Mouse (Mus musculus): ENCODE data around the gene Depdc5.
"Not testable (repeated sequence)": the region's sequence is repeated elsewhere in the genome, so short reads cannot be mapped to it uniquely, and the experiment has no call there.

Depdc5 gene

GRCm38 (mm10) chr5:32914071-32914470 is 50.6 kb downstream of the Depdc5 start:
- DNase-seq (ENCODE audit: low spot score in 2 of 2): no peak

DNA sequence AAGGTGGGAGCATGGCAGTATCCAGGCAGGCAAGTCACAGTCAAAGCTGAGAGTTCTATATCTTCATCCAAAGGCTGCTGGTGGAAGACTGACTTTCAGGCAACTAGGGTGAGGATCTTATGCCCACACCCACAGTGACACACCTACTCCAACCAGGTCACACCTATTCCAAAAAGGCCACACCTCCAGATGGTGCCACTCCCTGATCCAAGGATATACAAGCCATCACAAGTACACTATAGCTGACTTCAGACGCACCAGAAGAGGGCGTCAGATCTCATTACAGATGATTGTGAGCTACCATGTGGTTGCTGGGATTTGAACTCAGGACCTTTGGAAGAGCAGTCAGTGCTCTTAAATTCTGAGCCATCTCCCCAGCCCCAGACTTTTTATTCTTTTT is 55.8 kb downstream of the Depdc5 start:
- DNase-seq (ENCODE audit: low spot score in 2 of 2): not testable (repeated sequence)

GRCm38 (mm10) chr5:32922906-32923305 is 59.4 kb downstream of the Depdc5 start:
- no peak for DNase-seq (ENCODE audit: low spot score in 2 of 2)

DNA sequence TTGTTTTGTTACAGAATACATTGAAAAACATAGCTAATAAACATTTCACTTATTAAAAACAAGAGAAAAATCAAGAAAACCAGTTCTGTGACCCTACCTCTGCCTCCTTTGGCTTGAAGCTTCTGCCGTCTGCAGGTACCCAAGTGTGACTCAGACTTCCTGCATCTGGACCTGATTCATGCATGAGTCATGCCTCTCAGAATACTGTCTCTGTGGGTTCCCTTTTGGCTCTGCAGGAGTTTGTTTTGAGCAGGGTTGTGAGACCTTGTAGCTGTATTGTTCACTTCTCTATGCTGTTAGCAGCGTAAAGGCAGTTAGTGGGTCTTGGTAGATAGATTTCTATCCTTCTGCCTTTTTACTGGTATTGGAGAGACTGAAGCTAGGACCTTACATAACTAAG is 67.3 kb downstream of the Depdc5 start:
- no peak for DNase-seq (ENCODE audit: low spot score in 2 of 2)

DNA sequence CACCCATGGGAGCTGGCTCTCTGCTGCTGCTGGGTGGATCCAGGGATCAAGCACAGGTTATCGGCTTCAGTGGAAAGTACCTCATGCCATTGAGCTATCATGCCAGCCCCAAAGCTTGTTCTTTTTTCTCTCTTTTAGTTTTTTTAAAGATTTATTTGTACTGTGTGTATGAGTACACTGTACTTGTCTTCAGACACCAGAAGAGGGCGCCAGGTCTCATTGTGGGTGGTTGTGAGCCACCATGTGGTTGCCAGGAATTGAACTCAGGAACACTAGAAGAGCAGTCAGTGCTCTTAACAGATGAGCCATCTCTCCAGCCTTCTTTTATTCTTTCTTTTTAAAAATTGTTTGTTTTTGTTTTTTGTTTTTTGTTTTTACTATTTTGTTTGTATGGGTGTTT is 71.2 kb downstream of the Depdc5 start:
- no peak for DNase-seq (ENCODE audit: low spot score in 2 of 2)

GRCm38 (mm10) chr5:32940586-32940985 is 77.1 kb downstream of the Depdc5 start:
- no peak for DNase-seq (ENCODE audit: low spot score in 2 of 2)

- no peak for DNase-seq (ENCODE audit: low spot score in 2 of 2)
Observed at GRCm38 (mm10) chr5:32941209-32941924, 77.9 kb downstream of the Depdc5 start.

GRCm38 (mm10) chr5:32950077-32950476 is 86.6 kb downstream of the Depdc5 start:
- no peak for DNase-seq (ENCODE audit: low spot score in 2 of 2)

DNA sequence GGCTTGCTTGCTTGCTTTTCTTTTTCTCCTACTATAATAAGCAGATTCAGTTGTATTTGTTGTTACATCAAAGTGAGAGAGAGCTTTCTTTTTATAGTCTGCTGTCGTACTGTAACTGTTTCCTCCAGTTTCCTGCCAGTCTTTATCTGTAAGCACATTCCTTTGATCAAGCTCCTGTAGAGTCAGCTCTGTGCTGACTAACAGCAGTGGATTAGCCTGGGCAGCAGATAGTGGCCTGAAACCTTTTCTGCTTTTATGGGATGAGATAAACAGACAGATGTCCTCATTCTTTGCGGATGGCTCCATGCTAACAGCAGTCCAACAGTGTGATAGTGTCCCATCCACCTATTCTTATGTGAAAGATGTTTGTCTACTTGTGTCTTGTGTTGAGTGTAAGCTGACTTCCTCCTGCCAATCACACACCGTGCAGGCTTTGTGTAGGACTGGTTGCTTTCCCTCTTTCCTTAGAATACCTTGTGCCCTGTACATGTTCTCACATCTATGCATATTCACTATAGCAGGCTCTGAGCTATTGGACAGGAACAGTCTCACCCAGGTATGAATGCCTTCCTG is 87.3 kb downstream of the Depdc5 start:
- DNase-seq (ENCODE audit: low spot score in 2 of 2): no peak

- DNase-seq (ENCODE audit: low spot score in 2 of 2): no peak
Observed at GRCm38 (mm10) chr5:32955716-32956115, 92.2 kb downstream of the Depdc5 start.

GRCm38 (mm10) chr5:32961616-32962015 is 98.1 kb downstream of the Depdc5 start:
- DNase-seq (ENCODE audit: low spot score in 2 of 2): no peak

- no peak for DNase-seq (ENCODE audit: low spot score in 2 of 2)
Observed at GRCm38 (mm10) chr5:32962581-32962980, 99.1 kb downstream of the Depdc5 start.

DNA sequence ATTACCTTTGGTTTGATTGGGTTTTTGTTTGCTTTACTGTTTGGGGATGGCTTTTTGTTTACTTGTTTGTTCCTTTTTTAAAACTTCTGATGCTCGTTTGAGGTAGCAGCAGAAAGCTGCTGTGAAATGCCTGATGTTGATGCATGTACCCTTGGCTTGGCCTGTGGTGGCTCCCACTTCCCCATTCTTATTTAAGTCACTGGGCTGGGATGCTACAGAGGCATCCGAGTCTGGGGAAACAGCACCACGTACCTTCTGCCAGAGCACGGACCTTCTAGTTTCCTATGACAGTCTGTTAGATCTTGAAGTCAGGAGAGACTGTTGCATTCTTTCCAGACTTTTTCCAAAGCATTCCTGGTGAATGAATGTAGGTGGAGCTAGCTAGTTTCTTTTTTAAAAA is 113.0 kb downstream of the Depdc5 start:
- DNase-seq (ENCODE audit: low spot score in 2 of 2): no peak

DNA sequence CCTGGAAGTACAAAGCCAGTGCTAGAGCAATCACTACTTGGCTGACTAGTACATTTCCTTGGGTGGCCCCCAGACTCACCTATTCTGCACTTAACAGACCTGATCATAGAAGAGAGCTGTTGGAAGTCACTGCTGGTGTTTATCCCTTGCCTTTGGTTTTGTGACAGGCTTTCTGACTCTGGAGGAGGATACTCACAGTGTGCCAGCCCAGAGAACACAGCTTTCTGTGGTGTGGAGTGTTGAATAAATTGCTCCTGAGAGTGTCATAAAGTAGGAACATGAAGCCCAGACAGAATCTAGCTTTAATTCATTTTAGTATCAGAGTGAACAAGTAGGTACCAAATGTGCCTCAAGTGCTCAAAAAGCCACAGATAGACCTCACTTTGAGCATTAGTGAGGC is 113.7 kb downstream of the Depdc5 start:
- DNase-seq (ENCODE audit: low spot score in 2 of 2): no peak

DNA sequence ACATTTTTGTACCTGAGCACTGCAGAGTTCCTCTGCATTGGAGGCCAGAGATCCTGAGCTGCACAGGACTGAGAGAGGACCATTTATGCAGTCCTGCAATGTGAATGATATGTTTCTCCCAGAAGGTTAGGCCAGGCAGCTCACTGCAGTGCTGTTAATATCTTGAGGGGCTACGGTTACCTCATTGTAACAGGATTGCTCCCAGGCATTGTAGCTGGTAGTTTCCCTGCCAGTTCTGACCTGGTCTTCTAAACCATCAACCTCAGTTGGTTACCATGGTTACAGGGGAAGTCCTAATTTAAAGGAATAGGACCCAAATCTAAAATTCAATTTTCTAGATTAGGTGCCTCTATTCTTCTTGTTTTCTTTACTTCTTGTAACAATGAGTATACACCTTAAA is 121.9 kb downstream of the Depdc5 start:
- DNase-seq (ENCODE audit: low spot score in 2 of 2): no peak

GRCm38 (mm10) chr5:32987873-32988272 is 124.4 kb downstream of the Depdc5 start:
- DNase-seq (ENCODE audit: low spot score in 2 of 2): no peak

- DNase-seq (ENCODE audit: low spot score in 2 of 2): no peak
Observed at GRCm38 (mm10) chr5:32989959-32990640, 126.6 kb downstream of the Depdc5 start.

DNA sequence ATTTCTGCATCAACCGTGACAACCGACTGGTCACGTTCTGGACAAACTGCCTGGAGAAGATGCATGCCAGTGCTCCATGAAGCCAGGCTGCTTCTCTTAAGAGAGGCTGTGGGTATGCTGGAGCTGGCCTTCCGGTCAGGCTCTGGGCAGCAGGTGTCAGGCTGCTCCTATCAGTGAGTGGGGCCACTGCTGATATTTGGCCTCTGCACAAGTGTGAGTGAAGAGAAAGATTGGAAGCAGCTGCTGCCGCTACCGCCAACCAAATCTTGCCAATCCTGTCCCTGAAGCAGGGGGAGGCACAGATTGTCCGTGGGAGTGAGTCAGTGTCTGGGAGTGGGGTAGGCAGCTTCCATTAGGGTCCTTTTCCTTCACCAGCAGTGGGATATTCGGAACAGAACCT is 127.7 kb downstream of the Depdc5 start:
- DNase-seq (ENCODE audit: low spot score in 2 of 2): peak in 1 of 2 experiments; percentile 37

DNA sequence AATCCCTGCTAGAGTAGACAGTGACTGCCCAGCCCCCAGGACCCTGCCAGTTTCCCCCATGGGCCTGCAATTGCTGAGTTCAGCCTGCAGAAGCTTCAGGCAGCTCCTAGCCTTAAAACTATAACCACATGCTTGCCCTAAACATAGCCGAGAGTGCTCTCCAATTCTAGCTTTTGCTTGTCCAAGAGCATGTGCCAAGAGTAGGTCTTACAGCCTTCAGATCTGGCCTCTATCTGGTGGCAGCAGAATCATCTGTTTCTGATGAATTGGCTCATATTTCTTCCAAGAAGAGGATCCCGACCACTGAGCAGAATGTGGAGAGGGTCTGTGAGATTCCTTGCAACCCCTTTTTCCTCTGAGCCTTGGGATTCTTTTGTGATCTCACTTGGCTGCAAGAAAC is 131.0 kb downstream of the Depdc5 start:
- peak in 1 of 2 experiments; percentile 17 for DNase-seq (ENCODE audit: low spot score in 2 of 2)

DNA sequence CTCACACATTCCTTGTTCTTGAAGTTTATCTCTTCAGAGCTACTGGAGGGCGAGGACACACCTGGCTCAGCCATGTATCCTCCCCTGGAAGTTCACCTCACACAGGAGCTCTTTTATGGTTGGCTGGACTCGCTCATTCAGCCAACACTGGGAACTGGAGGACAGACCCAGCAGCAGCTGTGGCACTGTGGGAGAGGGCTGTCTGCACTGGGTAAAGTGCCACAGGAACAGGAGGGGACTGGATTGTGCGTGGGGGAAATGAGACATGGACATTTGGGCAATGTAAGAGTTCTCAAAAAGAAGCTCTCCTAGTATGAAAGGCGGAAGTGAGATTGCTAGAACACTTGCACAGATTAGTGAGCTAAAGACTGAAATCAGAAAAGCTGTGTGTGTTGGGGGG is 132.3 kb downstream of the Depdc5 start:
- no peak for DNase-seq (ENCODE audit: low spot score in 2 of 2)

- no peak for DNase-seq (ENCODE audit: low spot score in 2 of 2)
Observed at GRCm38 (mm10) chr5:32996560-32996959, 133.1 kb downstream of the Depdc5 start.

DNA sequence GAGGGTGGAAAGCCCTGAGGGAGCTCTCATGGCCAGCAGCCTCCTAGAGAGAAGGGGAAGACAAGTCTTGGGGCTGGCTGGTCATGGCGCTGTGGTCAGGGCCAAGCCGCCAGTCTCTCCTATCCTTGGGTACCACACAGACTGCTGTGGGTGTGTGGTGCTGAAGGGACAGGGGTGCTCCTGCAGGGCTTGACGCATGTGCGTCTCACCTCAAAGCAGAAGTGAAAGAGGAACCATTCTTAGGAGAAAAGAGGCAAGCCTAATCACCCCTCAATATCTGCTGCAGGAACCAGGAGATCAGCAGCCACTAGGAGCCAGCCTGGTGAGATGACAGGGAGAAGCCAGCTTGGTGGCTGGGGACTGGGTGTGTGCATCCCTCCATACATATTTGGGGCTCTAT is 134.2 kb downstream of the Depdc5 start:
- no peak for DNase-seq (ENCODE audit: low spot score in 2 of 2)

- DNase-seq (ENCODE audit: low spot score in 2 of 2): no peak
Observed at GRCm38 (mm10) chr5:32998783-32999182, 135.3 kb downstream of the Depdc5 start.
